8 mouse cellular contexts compared by ENCODE assay signal in the genomic region with DNA sequence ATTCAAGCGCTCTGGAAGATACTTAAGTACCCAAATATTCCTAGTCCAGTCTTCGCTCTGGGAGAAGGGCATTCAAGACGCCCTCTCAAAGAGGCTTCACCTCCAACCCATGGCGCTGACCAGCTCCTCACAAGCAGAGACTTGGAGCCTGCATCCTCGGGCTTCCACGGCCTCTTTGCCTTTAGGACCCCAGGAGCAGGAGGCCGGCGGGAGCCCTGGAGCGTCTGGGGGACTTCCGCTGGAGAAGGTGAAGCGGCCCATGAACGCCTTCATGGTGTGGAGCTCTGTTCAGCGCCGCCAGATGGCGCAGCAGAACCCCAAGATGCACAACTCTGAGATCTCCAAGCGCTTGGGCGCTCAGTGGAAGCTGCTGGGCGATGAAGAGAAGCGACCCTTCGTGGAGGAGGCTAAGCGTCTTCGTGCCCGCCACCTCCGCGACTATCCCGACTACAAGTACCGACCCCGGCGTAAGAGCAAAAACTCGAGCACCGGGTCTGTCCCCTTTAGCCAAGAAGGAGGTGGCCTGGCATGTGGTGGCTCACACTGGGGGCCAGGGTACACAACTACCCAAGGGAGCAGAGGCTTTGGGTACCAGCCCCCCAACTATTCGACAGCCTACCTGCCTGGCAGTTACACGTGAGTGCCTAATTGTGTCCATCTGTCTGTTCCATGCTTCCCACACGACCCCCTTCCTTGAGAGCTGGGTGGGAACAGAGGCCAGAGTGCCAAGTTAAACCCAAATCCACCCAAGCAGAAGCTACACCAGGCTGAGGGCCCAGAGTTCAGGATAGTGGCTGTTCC. TPM values are rescaled to one million over a fixed set of nuclear protein-coding genes. Genes with fewer than 3 reads are reported as not detected.
A peak's percentile ranks its signal among the peaks of the same experiment; 100 is the strongest.
DNase-seq lines count a peak whose midpoint lies in the region; ATAC-seq and TF ChIP-seq lines count a peak whose summit lies in the region.

A gene (plus strand): TSS at position 51 of the 801 bp plus-strand sequence.

- H3K27me3 ChIP-seq in kidney, adult 2 months (replicated peaks; ENCODE audit: control insufficient read depth, insufficient read depth, low read length) = no peaks in the 10 kb centered on the region
- no peaks in the 10 kb centered on the region for H3K27me3 ChIP-seq in liver, embryonic 11.5 days (replicated peaks; ENCODE audit: control insufficient read depth, insufficient read depth, low read length)

- H3K9ac ChIP-seq in liver, embryonic 11.5 days (ENCODE audit: low read depth, low read length) = no peak within 1 kb of the TSS

- no peak within 1 kb of the TSS for H3K4me3 ChIP-seq in kidney, adult 2 months (ENCODE audit: insufficient read depth, low read depth, low read length)
- 0 out of 2 replicates have a peak within 1 kb of the TSS, but pooled peaks have one; percentile 3 for H3K4me3 ChIP-seq in liver, embryonic 11.5 days (ENCODE audit: low read depth, low read length)

- peak within 1 kb of the TSS; percentile 28; the same call in 1 of the 2 replicates for H3K4me2 ChIP-seq in liver, embryonic 11.5 days

- H3K9me3 ChIP-seq in liver, embryonic 11.5 days (ENCODE audit: control insufficient read depth, low read length) = no peaks in the 10 kb centered on the region

- no peaks in the 10 kb centered on the region for H3K4me1 ChIP-seq in kidney, adult 2 months (ENCODE audit: control insufficient read depth, insufficient read depth, low read length)
- H3K4me1 ChIP-seq in liver, embryonic 11.5 days (replicated peaks; ENCODE audit: control insufficient read depth, insufficient read depth, low read length) = peaks cover 26% of the 10 kb centered on the region

- no peak for TF ChIP-seq POLR2A in kidney, adult 2 months (IDR thresholded peaks at IDR 0.05; ENCODE audit: low read depth, low read length)

- H3K36me3 ChIP-seq in kidney, adult 2 months (ENCODE audit: control insufficient read depth, insufficient read depth, low read length) = peaks cover 9% of the 10 kb centered on the region
- peaks cover 46% of the 10 kb centered on the region for H3K36me3 ChIP-seq in liver, embryonic 11.5 days (ENCODE audit: control insufficient read depth, insufficient read depth, low read length)

- DNase-seq in thymus, postnatal 0 days (ENCODE audit: low spot score) = peak; percentile 57
- no peak for DNase-seq in thymus, postnatal 25 days
- DNase-seq in embryo, embryonic 11 days = peak; percentile 90
- peak; percentile 57 to 72 for DNase-seq in heart, adult 18-20 months
- DNase-seq in kidney, adult 2 months = peak; percentile 72
- no peak for DNase-seq in liver, embryonic 11.5 days (ENCODE audit: low spot score)
- peak; percentile 67 for DNase-seq in testis, postnatal 14 days (ENCODE audit: low spot score)

- TF ChIP-seq CTCF in kidney, adult 2 months (conservative IDR thresholded peaks at IDR 0.05; ENCODE audit: insufficient read depth, insufficient read length, low read depth, low read length) = peak; percentile 64

- 23% methylated on average over 34 of the region's 34 CpGs for WGBS in kidney, adult 2 months
- WGBS in liver, embryonic 11.5 days = 37% methylated on average over 34 of the region's 34 CpGs

- no peak within 1 kb of the TSS for H3K27ac ChIP-seq in kidney, adult 2 months (ENCODE audit: insufficient read depth, low read depth, low read length)
- peak within 1 kb of the TSS; percentile 51 for H3K27ac ChIP-seq in liver, embryonic 11.5 days (ENCODE audit: low read depth, low read length)

- ATAC-seq in liver, embryonic 11.5 days (replicated peaks; ENCODE audit: low FRiP score) = peak; percentile 67
- ATAC-seq in monocyte, adult 5-6 weeks (replicated peaks; ENCODE audit: insufficient number of reproducible peaks, low FRiP score, low TSS enrichment, poor library complexity, severe bottlenecking) = peak; percentile 30; the same call in 1 of the 2 replicates

RNA-seq across cellular contexts. Expression of the gene that starts here (rescaled TPM):
- 0.15 and 0.22 TPM in 2 replicates for polyA plus RNA-seq in thymus, postnatal 0 days (2015; fragmentation: Nextera tagmentation; extraction: Ambion mirVana)
- total RNA-seq in heart, adult 18-20 months (2021) = not detected
- polyA plus RNA-seq in kidney, adult 2 months (2012; rRNA removed) = 0.58 and 0.70 TPM in 2 replicates
- not detected in 2 replicates for polyA plus RNA-seq in liver, embryonic 11.5 days (2014; fragmentation: Nextera tagmentation; extraction: Ambion mirVana)
- total RNA-seq in monocyte, adult 5-6 weeks (2017) = 4.1 to 8.2 TPM in 2 of 3 replicates, not detected in the other

Comparison
In these comparisons a context has a peak if more than half of its experiments do, and no peak if none do; other contexts are left out.
1. Peak in DNase-seq in thymus, postnatal 0 days; RNA of the gene not detected or under 1 TPM.
2. Peak in DNase-seq in heart, adult 18-20 months; RNA of the gene not detected or under 1 TPM.
3. Peak in DNase-seq in kidney, adult 2 months; RNA of the gene not detected or under 1 TPM.
4. Peak in ATAC-seq, H3K4me3 ChIP-seq, H3K27ac ChIP-seq and H3K4me2 ChIP-seq in liver, embryonic 11.5 days; RNA of the gene not detected or under 1 TPM.
5. DNase-seq: peak in embryo, embryonic 11 days (single experiment) and testis, postnatal 14 days (single experiment); none in thymus, postnatal 25 days (single experiment) and liver, embryonic 11.5 days (single experiment).